Mouse (Mus musculus): ENCODE measurements around the gene Babam1.

Babam1 gene

DNA sequence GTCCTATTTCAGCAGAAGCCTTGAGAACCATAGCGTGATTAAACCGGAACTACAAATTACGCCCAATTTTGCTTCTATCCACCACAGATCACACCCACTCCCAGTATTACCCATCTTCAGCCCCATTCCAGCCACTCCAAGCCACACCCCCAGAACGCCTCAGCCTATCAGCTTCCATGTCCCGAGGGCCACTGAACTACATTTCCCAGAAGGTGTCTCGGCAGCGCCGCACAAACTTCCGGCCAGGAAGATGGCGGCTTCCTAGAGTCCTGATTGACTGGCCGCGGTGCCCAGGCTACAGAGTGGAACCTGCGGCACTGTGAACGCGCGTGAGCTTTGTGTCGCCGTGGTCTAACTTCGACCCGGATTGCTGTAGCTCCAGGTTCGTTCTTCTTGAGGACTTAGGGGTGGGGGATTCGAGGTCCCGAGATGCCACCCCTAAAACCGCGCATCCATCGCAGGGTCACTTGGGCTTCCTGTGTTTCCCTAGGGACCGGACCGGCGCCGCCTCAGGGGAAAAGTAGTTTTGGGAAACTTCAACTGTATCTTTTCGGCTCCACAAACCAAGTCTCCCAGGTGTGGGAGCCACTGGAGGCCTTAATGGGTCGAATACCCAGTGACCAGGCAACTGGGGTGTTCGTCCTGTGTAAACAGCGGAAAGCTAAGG is at the start of gene Babam1:
Babam1 (plus strand) TSS at position 223 of the 667 bp plus-strand sequence.
- DNase-seq (ENCODE audit: extremely low read depth, low read depth, low spot score) = peak; percentile 88

DNA sequence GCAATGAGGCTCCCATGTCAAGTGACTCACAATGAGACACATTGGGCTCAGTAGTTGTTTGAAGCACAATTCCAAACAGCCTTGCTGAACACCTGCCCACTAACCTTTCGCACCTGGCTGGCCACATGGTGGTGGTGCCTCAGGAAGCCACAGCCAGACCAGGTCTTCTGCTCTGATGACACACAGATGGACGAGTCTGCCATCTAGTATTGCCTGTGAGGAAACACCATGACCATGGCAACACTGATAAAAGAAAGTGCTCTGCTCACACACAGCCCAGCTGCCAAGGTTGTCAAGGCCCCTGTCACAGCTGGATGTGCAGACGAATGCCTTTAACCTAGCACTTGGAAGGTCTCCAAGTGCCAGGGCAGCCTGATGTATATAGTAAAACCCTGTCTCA is 45.5 kb upstream of the Babam1 start:
- no peak for DNase-seq (ENCODE audit: extremely low read depth, low read depth, low spot score)

DNA sequence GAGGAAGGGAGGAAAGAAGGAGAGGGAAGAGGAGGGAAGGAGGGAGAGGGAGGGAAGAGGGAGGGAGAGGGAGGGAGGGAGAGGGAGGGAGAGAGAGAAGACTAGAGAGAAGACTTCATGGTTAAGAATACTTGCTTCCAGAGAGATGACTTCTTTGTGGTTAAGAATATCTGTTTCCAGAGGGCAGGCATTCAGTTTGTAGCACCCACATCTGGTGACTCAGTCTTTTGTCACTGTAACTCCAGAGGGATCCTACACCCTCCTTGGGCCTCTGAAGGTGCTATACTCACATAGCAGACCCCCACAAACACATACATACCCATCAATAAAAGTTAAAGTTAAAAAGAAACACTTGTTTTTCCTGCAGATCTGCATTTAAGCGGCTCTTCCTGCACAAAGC is 45.1 kb upstream of the Babam1 start:
- DNase-seq (ENCODE audit: extremely low read depth, low read depth, low spot score) = no peak

DNA sequence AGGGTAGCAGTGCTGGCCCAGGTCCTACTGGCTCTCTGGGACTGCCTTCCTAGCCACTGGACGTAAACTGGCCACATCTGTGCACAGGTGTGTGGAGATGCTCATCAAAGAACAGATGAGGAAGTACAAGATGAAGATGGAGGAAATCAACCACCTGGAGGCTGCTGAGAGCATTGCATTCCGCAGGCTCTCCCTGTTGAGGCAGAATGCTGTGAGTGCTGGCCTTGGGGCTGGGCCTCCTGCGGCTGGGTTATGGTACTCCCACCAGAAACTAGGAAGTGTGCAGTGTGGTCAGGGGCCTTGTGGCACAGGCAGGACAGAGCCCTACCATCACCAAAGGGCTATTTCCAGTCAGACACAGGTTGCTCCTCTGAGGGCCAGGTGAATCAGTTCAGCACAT is 38.6 kb upstream of the Babam1 start:
- no peak for DNase-seq (ENCODE audit: extremely low read depth, low read depth, low spot score)

DNA sequence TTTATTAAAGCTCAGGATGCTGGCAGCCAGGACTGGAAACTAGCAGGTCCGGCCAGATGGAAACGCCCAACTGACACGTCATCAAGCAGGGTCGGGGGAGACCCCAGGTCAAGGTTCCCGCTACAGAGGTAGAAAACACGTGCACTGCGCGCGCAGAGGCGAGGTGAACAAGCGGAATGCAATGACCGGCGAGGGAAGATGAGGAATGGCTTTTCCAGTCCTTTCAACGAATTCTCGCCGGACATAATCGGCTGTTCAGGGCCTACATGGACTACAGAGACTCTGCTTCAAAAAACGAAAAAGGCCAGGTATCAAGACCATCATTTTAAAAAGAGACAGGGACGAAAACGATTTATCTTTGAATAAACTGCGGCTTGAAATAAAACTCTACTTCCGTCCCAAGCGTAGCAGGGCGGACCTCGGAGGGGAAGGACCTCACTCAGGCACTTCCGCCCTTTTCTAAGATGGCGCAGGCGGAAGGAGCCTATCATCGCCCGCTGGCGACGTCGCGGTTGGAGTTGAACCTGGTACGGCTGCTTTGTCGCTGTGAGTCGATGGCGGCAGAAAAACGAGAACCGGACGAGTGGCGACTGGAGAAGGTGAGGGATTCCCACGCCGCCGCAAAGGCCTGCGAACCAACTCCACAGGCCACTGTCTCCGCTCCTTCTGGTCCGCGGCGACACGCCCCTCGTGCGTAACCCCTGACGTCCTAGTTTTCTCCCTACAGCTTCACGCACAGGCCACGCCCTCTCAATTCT is 29.7 kb upstream of the Babam1 start, which contains the start of gene Use1:
Use1 (plus strand) TSS at position 78 of the 758 bp plus-strand sequence.
- no peak for DNase-seq (ENCODE audit: extremely low read depth, low read depth, low spot score)

DNA sequence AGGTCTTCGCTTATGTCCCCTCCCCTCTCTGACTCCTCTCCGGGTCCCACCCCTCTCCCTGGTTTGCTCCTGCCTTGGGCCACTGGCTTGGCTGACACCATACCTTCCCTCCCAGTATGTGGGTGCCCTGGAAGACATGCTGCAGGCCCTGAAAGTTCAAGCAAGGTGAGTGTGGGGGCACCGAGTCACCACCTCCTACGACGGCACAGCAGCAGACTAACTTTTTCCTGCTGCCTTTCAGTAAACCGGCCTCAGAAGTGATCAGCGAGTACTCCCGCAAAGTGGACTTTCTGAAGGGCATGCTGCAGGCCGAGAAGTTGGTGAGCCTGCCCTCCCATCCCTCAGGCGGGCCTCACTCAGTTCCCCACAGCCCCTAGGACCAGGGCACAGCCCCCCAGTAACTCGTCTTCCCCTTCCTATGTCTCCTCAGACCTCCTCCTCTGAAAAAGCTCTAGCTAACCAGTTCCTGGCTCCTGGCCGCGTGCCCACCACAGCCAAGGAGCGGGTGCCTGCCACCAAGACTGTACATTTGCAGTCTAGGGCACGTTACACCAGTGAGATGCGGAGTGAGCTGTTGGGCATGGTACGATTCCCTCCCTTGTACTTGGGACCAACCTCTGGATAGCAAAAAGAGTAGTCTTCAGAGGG is 29.0 kb upstream of the Babam1 start:
- no peak for DNase-seq (ENCODE audit: extremely low read depth, low read depth, low spot score)

DNA sequence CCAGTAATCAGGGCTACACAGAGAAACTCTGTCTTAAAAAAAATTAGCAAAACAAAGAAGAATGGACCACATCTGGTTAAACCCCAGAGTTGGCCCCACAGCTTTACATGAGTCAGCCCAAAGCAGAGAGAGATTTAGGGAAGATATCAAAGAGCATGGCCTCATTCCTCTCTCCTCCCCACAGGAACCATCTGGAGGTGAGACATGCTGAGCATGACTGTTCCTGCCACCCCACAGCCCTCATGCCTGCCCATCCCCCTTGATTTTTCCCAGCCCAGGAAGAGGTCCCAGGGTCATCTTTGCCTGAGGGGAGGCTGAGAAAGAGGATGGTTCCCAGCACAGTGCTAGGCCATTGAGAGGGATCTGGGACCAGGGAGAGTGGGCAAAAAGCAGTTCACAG is 28.3 kb upstream of the Babam1 start:
- DNase-seq (ENCODE audit: extremely low read depth, low read depth, low spot score) = no peak

DNA sequence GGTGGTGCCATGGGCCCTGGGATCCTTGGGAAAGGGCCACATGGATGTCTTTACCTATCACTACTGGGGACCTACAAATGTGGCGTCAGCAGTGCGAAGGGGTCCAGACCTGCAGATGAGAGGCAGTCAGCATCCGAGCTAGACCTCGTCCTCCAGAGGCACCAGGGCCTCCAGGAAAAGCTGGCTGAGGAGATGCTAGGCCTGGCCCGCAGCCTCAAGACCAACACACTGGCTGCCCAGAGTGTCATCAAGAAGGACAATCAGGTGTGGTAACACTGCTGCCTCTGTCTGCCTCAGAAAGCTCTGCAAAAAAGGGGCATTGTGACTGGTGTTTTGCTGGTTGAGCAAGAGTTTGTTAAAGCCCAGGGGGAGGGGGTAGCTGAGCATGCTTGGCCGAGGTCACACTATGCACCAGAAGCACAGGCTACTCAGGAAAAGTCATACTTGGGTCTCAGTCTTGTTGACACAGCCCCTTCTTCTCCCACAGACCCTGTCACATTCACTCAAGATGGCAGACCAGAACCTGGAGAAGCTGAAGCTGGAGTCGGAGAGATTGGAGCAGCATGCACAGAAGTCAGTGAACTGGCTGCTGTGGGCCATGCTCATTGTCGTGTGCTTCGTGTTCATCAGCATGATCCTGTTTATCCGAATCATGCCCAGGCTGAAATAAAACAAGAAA is 27.5 kb upstream of the Babam1 start:
- DNase-seq (ENCODE audit: extremely low read depth, low read depth, low spot score) = no peak

DNA sequence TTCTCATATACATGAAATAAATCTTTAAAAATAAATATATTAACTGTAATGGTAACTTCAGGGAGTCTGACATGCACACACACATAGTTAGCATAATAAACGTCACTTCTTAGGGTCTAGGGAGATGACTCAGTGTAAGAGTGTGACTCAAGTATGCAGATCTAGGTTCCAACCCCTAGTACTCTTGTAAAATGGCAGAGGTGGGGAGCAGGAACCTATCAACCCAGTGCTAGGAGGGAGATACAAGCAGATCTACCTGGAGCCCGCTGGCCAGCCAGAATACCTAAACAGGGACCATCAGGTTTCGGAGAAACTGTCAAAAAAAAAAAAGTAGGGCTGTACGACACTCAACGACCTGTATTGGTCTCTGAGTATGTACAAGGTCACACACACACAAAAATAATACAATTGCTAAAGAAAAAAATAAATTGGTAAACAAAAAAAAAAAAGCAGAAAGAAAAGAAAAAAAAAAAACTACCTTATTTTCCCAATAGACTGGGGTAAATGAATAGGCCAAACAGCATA is 25.9 kb upstream of the Babam1 start:
- DNase-seq (ENCODE audit: extremely low read depth, low read depth, low spot score) = no peak

DNA sequence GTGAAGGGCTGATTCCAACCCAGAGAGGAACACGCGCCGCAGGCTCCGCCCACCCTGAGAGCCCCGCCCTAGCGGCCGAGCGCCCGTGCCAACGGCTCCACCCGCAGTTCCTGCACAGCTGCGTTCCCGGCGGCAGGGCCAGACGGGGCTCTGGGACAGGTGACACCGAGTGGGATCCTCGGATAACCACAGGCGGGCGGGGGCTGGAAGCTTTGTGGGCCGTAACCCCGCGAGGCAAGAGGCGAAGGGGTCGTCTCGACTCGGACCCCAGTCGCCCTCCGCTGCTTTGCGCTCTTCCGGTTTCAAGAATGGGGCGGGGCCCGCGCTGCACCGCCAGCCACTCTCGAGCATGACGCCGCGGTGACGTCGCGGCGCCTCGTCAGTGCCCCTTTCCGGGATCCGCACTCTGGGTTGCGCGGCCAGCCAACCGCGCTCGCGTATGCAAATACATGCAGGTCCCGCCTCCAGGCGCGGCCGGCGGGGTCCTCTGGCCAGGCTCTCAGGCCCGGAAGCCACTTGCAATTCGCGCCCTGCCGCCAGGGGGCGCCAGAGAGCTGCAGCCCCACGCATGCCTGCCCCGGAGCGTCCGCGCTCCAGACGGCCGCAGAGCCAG is 25.3 kb upstream of the Babam1 start, which contains the start of gene Ocel1:
Ocel1 (plus strand) TSS at position 63 of the 613 bp plus-strand sequence.
- DNase-seq (ENCODE audit: extremely low read depth, low read depth, low spot score) = no peak

DNA sequence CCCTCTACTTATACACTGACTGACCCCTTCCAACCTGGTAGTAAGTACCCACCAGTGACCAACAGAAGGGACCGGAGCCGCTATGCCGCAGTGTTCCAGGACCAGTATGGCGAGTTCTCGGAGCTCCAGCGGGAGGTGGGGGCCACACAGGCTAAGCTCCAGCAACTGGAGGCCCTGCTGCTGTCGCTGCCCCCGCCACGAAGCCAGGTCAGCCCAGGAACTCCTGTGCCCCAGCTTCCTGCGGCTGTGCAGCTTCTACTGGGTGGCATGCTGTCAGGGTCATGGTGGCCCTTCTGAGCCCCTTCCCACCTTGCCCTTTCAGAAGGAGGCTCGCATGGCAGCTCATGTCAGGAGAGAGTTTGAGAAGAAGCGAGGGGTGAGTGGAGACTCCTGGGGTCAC is 24.2 kb upstream of the Babam1 start:
- DNase-seq (ENCODE audit: extremely low read depth, low read depth, low spot score) = no peak

DNA sequence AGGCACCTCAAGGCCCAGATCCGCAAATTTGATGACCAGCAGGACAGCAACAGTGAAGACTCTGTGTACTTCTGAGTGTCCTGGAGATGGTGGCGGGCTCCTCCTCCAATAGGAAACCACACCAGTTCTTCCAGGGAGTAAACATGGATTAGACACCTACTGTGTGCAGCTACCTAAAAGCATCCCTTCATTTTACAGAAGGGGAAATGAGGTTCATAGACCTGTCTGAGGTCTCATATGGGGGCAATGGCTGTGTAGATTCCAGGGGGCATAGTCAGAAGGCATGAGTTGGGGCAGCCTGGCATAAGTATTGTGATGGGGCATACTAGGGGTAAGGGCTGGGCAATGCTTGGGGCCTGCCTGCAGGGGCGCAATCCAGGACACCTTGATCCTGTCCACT is 23.7 kb upstream of the Babam1 start:
- no peak for DNase-seq (ENCODE audit: extremely low read depth, low read depth, low spot score)

DNA sequence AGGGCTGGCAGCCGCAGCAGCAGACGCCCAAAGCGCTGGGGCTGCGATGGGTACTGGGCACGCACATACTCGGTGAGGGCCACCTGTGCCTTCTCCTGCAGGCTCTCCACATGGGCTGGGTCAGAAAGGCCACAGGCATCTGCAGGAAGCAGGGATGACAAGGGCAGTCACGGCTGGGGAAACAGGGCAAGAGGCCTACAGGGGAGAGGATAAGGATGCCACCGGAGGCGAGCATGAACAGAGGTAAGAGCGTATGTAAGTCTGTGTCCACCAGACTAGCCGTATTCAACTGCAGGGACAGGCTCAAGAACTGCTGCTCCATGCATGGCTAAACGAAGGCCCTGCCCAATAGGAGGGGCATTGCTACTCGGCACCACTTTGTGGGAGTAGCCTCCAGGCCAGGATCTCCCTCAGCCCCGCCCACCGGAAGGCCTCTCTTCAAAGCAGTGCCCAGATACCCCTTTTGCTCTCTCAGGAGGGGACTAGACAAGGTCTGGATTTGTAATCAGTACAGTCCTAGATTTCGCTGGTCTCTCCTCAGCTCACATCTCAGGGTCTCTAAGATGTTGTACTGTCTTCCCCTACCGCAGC is 21.9 kb upstream of the Babam1 start:
- no peak for DNase-seq (ENCODE audit: extremely low read depth, low read depth, low spot score)

DNA sequence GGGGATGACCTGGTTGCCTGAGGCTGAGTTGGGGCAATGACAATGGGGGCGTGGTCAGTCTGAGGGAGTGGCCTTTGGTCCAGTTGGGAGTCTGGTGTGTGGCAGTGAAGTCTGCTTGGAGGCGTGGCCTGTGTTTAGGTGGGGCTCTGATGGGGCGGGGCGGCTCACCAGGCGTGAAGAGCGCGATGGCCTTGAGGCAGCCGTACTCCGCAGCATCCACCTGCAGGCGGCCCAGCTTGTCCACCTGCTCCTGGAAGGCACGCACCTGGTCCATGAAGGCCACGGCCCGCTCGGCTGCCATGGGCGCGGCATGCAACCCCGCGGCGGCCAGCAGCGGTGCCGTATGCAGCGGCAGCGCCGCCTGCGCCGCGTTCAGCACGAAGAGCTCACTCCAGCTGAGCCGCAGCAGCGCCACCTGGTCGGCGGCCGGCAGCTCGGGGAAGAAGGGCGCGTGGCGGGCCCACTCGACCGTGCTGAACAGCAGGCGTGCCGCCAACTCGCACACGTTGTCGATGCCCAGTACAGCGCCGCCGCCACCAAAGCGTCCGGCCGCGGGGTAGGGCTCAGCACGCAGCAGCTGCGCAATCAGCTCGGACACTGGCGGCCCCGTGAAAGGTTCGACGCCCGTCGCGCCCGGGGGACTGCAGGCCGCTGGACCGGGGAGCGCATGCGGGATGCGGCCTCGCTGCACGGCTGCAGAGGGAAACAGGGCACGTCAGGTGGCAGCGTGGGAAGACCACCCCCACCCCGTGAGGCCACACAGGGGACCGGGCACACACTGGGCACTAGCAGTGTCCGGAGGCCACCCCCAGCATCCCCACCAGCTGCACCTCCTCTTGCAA is 20.9 kb upstream of the Babam1 start:
- DNase-seq (ENCODE audit: extremely low read depth, low read depth, low spot score) = no peak

DNA sequence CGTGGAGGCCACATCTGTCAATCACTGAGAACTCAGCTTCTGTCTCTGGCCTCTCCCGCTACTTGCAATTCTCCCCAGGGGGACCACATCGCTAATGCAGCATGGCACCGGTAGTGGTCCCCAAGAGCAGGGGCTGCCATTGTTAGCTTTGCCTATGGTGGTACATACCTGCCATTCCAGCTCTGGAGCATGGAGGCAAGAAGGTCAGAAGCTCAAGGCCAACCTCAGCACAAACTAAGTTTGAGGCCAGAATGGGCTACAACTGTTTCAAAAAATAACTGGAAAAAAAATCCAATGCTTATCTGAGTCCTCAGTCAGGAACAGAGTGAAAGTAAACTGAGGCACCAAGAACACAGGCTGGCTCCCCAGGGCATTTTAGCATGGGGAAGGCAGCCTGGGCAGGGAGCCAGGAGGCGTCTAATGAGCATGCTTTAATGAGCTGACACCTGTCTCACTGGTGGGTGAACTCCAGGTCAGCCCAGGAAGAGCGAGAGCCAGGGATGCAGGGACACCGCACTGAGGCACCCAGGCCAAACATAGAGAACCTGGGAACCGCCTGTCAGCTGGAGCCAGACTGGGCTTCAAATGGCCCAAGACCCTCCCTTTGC is 20.1 kb upstream of the Babam1 start:
- DNase-seq (ENCODE audit: extremely low read depth, low read depth, low spot score) = no peak

DNA sequence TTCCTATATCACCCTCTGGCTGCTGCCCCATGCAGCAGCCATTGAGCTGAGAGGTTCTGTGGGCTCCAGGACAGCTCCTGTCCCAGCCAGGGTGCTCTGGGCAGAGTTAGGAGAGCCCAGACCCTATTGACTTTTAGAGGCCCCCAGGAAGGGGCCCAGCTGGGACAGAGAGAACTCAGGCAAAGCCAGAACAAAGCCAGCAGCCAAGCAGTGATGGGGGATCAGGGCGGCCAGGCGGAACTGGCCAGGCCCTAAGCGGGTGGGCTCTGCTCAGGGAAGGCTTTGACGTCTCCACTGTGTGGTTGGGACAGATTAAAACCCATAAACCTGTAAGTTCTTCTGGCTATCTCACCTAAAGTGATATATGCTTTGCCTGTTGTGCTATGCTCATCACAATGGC is 17.7 kb upstream of the Babam1 start:
- no peak for DNase-seq (ENCODE audit: extremely low read depth, low read depth, low spot score)

DNA sequence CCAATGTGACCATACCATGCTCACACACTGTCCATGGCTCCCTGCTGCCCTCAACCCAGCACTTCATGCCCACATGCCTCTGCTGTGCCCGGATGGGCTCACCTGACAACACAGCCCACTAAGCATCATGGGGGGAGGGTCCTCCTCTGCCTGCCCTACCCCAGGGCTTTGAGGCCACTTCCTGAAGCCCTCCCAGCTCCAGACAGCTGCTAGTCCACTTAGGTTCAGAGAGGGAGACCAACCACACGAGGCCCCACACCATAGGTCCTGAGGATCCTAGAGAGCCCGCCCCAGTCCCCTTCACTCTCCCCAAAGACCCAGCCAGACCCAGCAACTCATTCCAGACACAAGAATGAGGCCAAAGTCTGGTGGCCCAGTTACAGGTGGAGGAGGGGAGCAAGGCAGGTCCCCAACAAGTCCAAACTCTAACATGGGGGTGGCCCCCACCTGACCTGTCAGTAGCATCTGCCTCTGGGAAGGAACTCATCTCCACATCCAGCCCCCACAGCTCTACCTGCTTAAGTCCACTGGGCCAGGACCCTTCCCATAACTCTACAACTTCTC is 17.1 kb upstream of the Babam1 start:
- no peak for DNase-seq (ENCODE audit: extremely low read depth, low read depth, low spot score)

Measured in fat pad, adult 2 months (tissue).